8 mouse cellular contexts compared by ENCODE assay signal in the genomic region with DNA sequence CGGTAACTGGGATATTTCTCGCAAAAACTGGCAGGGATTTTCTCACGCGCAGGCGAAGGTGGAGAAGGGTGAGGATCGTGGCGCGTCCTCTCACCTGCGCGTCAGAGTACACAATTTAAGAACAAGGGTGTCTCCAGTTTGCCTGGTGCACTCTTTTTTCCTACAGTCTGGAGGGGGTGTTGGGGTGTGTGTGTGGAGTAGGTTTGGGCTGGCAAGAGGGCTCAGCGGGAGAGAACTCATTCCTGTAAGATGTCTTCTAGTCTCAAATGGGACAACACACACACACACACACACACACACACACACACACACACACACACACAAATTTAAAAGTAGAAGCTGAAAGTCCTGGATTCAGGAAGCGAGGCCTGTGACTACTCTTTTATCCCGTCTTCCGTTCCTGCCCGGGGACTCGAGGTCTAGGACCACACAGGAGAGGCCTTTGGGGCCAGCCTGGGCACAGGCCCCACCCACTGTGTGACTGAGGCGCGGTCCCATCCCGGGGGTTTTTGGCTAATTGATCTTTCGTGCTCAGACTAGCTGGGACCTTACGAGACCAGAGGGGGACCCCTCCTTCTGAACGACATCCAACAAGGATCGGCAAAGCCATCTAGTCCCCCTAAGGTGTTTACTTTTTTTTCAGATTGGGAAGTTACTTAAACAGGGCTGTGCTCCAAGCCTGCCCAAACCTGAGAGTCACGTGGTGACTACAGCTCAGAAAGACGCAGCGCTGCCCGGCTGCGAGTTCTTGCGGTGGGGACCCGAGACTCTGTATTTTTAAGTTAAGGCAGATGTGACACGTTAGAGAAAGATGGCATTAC. TPM values are rescaled to one million over a fixed set of nuclear protein-coding genes. Genes with fewer than 3 reads are reported as not detected.
A peak's percentile ranks its signal among the peaks of the same experiment; 100 is the strongest.
DNase-seq lines count a peak whose midpoint lies in the region; ATAC-seq and TF ChIP-seq lines count a peak whose summit lies in the region.

No protein-coding gene starts in this region.

- DNase-seq in frontal cortex, postnatal 36 days (ENCODE audit: low spot score in 2 of 2), result no peak
- no peak for DNase-seq in cerebellum, postnatal 14 days
- no peak for DNase-seq in layer of hippocampus, postnatal 10 days (ENCODE audit: low spot score in 2 of 2)

- no peaks in the 10 kb centered on the region for H3K36me3 ChIP-seq in E14TG2a.4 (ENCODE audit: insufficient read depth, low read length)
- H3K36me3 ChIP-seq in forebrain, embryonic 16.5 days (ENCODE audit: control insufficient read depth, insufficient read depth), result no peaks in the 10 kb centered on the region
- no peaks in the 10 kb centered on the region for H3K36me3 ChIP-seq in megakaryocyte, embryonic 14.5 days (replicated peaks; ENCODE audit: low read length)

- peaks cover 37% of the 10 kb centered on the region for H3K4me1 ChIP-seq in E14TG2a.4 (replicated peaks; ENCODE audit: low read depth, low read length)
- peaks cover 19% of the 10 kb centered on the region for H3K4me1 ChIP-seq in forebrain, embryonic 16.5 days (replicated peaks; ENCODE audit: control insufficient read depth, insufficient read depth, low read length)
- H3K4me1 ChIP-seq in megakaryocyte, embryonic 14.5 days, result peaks cover 22% of the 10 kb centered on the region

- ATAC-seq in frontal cortex, adult (ENCODE audit: low TSS enrichment), result peak; percentile 6; the same call in 1 of the 2 replicates
- ATAC-seq in forebrain, embryonic 16.5 days, result no peak
- no peak for ATAC-seq in activated CD4-positive, CD25-positive, alpha-beta regulatory T cell, adult 4 months

- peak overlapping the region; percentile 79 for H3K4me3 ChIP-seq in E14TG2a.4 (replicated peaks; ENCODE audit: low read length)
- peak overlapping the region; percentile 61 for H3K4me3 ChIP-seq in forebrain, embryonic 16.5 days (replicated peaks; ENCODE audit: low read length)
- peak overlapping the region; percentile 50 for H3K4me3 ChIP-seq in megakaryocyte, embryonic 14.5 days (replicated peaks)

- H3K4me2 ChIP-seq in forebrain, embryonic 16.5 days (ENCODE audit: low read length), result peak overlapping the region; percentile 97

- no peak for TF ChIP-seq CTCF in E14TG2a.4 (conservative IDR thresholded peaks at IDR 0.05; ENCODE audit: low read length)

- no peaks in the 10 kb centered on the region for H3K9me3 ChIP-seq in E14TG2a.4 (ENCODE audit: low read length)
- H3K9me3 ChIP-seq in forebrain, embryonic 16.5 days (ENCODE audit: control insufficient read depth, low read length), result no peaks in the 10 kb centered on the region
- H3K9me3 ChIP-seq in megakaryocyte, embryonic 14.5 days, result peaks cover 10% of the 10 kb centered on the region

- H3K27me3 ChIP-seq in E14TG2a.4 (ENCODE audit: insufficient read depth, low read length), result peaks cover 73% of the 10 kb centered on the region
- H3K27me3 ChIP-seq in forebrain, embryonic 16.5 days (replicated peaks; ENCODE audit: control insufficient read depth, insufficient read depth, low read length), result peaks cover 38% of the 10 kb centered on the region
- peaks cover 62% of the 10 kb centered on the region for H3K27me3 ChIP-seq in megakaryocyte, embryonic 14.5 days (replicated peaks)

- peak overlapping the region; percentile 51; the same call in 1 of the 2 replicates for H3K9ac ChIP-seq in forebrain, embryonic 16.5 days (replicated peaks; ENCODE audit: low read depth, low read length)

- no peak overlapping the region for H3K27ac ChIP-seq in forebrain, embryonic 16.5 days (ENCODE audit: low read length)

- under 1% methylated on average over 31 of the region's 31 CpGs for WGBS in forebrain, embryonic 16.5 days

RNA-seq across cellular contexts. Expression of gene Zfp64, which starts 42.3 kb away (rescaled TPM):
- 32.7 and 33.3 TPM in 2 replicates for polyA plus RNA-seq in forebrain, embryonic 16.5 days (2015; fragmentation: Nextera tagmentation; extraction: Ambion mirVana)
- 32.8 and 46.8 TPM in 2 replicates for polyA plus RNA-seq in megakaryocyte, embryonic 14.5 days (2012; ENCODE audit: insufficient read depth, low replicate concordance)
- polyA plus RNA-seq in activated CD4-positive, CD25-positive, alpha-beta regulatory T cell, adult 4 months (2017; shearing (Covaris generic)), result 10 to 100 TPM; 21.8 to 28.2 TPM
- total RNA-seq in layer of hippocampus, postnatal 10 days (2021), result 10 to 100 TPM; 19.3 to 19.8 TPM
